Mouse (Mus musculus) midbrain, embryonic 15.5 days (tissue): Measurements from ENCODE around the gene Tubg2. TPM values are rescaled to one million over a fixed set of nuclear protein-coding genes. Genes with fewer than 3 reads are reported as not detected.

Experiments used
- ATAC-seq: fragments of 200-750 bp; cut with Nextera tagmentation; replicated peaks from 2 replicates; pipeline ENCODE4 v1.8.0; 2017; ENCODE audit warnings: moderate TSS enrichment
- H3K27ac ChIP-seq: fragments of 300-500 bp; sonication (generic); 2 replicates; pipeline ENCODE4 v1.5.1; 2015; ENCODE audit warnings: mild to moderate bottlenecking, inconsistent platforms
- H3K27me3 ChIP-seq: fragments of 300-500 bp; sonication (generic); replicated peaks from 2 replicates; pipeline ENCODE4 v1.6.1; 2015; ENCODE audit warnings: inconsistent platforms
- H3K36me3 ChIP-seq: fragments of 300-500 bp; sonication (generic); replicated peaks from 2 replicates; pipeline ENCODE4 v1.6.1; 2015; ENCODE audit warnings: inconsistent platforms
- H3K4me1 ChIP-seq: fragments of 300-500 bp; sonication (generic); 2 replicates; pipeline ENCODE4 v1.6.1; 2015; ENCODE audit warnings: inconsistent platforms
- H3K4me2 ChIP-seq: fragments of 300-500 bp; sonication (generic); 2 replicates; pipeline ENCODE4 v1.6.1; 2015; ENCODE audit warnings: inconsistent platforms, mild to moderate bottlenecking, moderate library complexity
- H3K4me3 ChIP-seq: fragments of 300-500 bp; sonication (generic); 2 replicates; pipeline ENCODE4 v1.5.1; 2015; ENCODE audit warnings: mild to moderate bottlenecking, inconsistent platforms
- H3K9ac ChIP-seq: fragments of 300-500 bp; sonication (generic); 2 replicates; pipeline ENCODE4 v1.6.1; 2015; ENCODE audit warnings: mild to moderate bottlenecking, inconsistent platforms
- H3K9me3 ChIP-seq: fragments of 300-500 bp; sonication (generic); 2 replicates; pipeline ENCODE4 v1.6.1; 2016; ENCODE audit warnings: inconsistent platforms
- WGBS: fragments of 180-500 bp; shearing (Covaris S2); methylation state at CpG from one replicate; pipeline ENCODE4 v1.1.7; 2015; ENCODE audit warnings: mixed read lengths; 5-methylcytosine and 5-hydroxymethylcytosine counted together
- polyA plus RNA-seq: library from polyadenylated mRNA; unstranded; fragments of >200 nt; fragmentation: Nextera tagmentation; extraction: Ambion mirVana; gene quantifications from 2 replicates; pipeline ENCODE4 v1.2.1, GENCODE M21; 2015

The Tubg2 gene
- polyA plus RNA-seq, 1 experiment from 2014 or later: 62.7 TPM

DNA sequence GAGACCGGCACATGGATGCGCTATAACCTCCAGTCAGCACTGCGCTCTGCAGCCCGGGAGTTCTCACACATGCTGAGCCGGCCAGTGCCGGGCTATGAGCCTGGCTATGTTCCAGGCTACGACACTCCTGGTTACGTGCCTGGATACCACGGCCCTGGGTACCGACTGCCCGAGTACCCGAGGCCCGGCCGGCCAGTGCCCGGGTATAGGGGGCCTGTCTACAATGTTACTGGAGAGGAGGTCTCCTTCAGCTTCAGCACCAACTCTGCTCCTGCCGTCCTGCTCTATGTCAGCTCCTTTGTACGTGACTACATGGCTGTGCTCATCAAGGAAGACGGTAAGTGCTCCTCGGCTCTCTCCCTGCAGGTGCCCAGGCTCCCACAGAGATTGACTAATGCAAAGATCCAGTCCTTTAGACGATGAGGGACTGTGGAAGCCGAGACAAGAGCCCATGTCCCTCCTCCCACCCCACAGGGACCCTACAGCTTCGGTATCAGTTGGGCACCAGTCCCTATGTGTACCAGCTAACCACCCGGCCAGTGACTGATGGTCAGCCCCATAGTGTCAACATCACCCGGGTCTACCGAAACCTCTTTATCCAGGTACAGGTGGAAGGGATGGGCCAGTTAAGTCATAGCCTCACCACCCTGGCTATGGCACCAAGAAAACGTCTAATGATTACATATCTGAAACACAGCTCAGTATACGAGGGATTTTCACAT, 31.0 kb downstream of the Tubg2 start:
- Histone ChIP-seq H3K9me3 (no peaks in the 10 kb centered on the region), H3K4me1 (peaks cover 17% of the 10 kb centered on the region), H3K4me2 (no peak overlapping the region), H3K9ac (no peak overlapping the region), H3K27me3 (no peaks in the 10 kb centered on the region), H3K27ac (no peak overlapping the region), H3K4me3 (no peak overlapping the region), H3K36me3 (0 out of 2 replicates have a peak, but pooled peaks cover 5% of the 10 kb centered on the region)
- WGBS: 84% methylated on average over 27 of the region's 27 CpGs
- no peak for ATAC-seq

DNA sequence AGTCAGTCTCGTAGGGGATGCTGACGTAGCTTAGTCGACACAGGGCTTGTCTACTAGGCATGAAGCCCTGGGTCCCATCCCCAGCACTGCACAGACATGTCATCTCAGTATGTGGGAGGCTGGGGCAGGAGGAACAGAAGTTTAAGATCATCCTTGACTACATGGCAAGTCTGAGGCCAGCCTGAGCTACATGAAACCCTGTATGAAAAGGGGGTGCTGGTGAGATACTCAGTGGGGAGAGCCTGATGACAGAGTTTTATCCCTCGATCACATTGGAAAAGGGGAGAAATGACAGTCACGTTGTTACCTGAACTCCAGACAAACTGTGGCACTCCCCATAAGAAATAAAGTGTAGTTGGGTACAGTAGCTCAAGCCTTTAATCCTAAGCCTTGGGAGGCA, 31.8 kb downstream of the Tubg2 start:
- WGBS: 92% methylated on average over 5 of the region's 5 CpGs
- Histone ChIP-seq H3K4me3 (no peak overlapping the region), H3K4me1 (peaks cover 17% of the 10 kb centered on the region), H3K36me3 (0 out of 2 replicates have a peak, but pooled peaks cover 5% of the 10 kb centered on the region), H3K4me2 (no peak overlapping the region), H3K9me3 (no peaks in the 10 kb centered on the region), H3K27me3 (no peaks in the 10 kb centered on the region), H3K27ac (no peak overlapping the region), H3K9ac (no peak overlapping the region)
- no peak for ATAC-seq

DNA sequence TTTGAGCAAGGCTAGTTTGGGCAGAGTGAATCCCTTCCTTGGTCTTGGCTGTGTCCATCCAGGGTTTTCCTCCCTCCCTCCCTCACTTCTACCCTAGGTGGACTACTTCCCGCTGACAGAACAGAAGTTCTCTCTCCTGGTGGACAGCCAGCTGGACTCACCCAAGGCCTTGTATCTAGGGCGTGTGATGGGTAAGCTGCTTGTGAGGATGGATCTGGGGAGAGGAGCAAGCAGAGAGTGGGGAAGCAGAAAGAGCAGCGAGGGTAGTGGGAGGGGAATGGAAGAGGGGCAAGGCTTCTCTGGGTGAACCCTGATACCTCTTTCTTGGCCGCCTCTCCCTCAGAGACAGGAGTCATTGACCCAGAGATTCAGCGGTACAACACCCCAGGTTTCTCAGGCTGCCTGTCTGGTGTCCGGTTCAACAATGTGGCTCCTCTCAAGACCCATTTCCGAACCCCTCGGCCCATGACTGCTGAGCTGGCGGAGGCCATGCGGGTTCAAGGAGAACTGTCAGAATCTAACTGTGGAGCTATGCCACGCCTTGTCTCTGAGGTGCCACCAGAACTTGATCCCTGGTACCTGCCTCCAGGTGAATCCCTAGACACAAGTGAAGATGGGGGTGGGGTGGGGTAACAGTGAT, 32.6 kb downstream of the Tubg2 start:
- no peak for ATAC-seq
- Histone ChIP-seq H3K27me3 (no peaks in the 10 kb centered on the region), H3K4me1 (peaks cover 17% of the 10 kb centered on the region), H3K9ac (no peak overlapping the region), H3K9me3 (no peaks in the 10 kb centered on the region), H3K36me3 (0 out of 2 replicates have a peak, but pooled peaks cover 2% of the 10 kb centered on the region), H3K4me2 (no peak overlapping the region), H3K27ac (no peak overlapping the region), H3K4me3 (no peak overlapping the region)
- WGBS: 78% methylated on average over 11 of the region's 11 CpGs

DNA sequence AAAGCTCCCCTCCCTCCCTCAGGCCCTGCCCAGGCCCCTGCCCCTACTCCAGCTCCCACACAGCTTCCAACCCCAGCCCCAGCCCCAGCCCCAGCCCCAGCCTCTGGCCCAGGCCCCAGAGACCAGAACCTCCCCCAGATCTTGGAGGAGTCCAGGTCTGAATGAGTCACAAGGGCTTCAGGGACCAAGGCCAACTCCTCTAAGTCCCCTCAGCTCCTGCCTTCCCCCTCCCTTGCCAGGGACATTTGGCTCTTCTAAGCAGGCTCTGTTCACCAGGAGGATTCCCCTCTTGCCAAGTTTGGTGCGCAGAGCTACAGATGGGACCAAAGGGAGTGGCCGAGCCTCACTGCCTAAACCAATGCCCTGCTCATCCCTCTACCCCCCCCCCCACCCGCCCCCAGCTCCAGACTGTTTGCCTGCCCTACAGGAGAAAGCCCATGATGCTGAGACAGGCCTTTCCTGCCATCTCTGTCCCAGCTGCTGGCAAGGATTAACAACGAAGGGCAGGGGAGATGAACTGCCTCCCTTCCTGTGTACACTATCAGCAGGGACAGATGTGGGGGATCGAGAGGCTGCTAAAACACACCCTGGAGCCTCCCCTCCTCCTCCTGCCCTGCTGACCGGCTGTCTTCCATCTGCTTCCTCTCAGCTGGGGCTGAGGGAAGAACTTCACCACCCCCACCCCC, 33.9 kb downstream of the Tubg2 start:
- Histone ChIP-seq H3K27me3 (no peaks in the 10 kb centered on the region), H3K4me2 (no peak overlapping the region), H3K27ac (peak overlapping the region; percentile 54), H3K9ac (no peak overlapping the region), H3K4me1 (peaks cover 17% of the 10 kb centered on the region), H3K36me3 (0 out of 2 replicates have a peak, but pooled peaks cover 5% of the 10 kb centered on the region), H3K9me3 (no peaks in the 10 kb centered on the region), H3K4me3 (no peak overlapping the region)
- ATAC-seq: peak; percentile 67
- WGBS: 4% methylated on average over 6 of the region's 6 CpGs

DNA sequence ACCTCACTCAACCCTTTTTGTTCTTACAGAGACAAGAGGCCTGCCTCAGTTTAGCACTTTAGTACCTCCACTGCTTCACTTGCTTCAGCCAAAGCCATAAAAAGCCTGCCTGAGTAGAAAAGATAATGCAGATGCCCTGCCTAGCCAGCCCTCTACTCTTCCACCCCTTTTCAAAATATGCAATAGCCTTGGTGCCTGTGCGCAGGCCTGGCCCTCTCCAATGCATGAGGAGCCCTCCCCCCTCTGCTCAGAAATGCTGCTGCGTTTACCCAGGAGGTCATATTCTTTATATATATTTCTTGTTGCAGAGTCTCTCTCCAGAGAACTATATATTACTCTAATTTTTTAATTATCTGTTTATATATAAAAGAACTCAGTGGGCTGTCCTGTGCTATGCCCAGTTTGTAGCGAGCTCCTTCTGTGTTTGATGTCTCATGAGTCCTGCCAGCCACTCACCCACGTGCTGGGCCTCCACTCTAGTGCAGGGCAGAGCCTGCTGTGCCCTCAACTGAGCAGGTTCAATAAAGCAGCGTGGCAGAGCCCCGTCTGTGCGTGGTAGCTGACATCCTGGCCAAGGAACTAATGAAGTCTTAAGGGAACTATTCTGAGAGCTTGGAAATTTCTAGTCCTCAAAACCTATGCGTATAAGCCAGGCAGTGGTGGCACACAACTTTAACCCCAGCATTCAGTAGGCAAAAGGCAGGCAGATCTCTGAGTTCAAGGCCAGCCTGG, 34.6 kb downstream of the Tubg2 start:
- no peak overlapping the region for H3K9ac ChIP-seq
- H3K4me2 ChIP-seq: no peak overlapping the region
- H3K27me3 ChIP-seq: no peaks in the 10 kb centered on the region
- no peaks in the 10 kb centered on the region for H3K9me3 ChIP-seq
- no peak overlapping the region for H3K4me3 ChIP-seq
- WGBS: 29% methylated on average over 8 of the region's 8 CpGs
- 0 out of 2 replicates have a peak, but pooled peaks have one; percentile 22 for ATAC-seq
- H3K4me1 ChIP-seq: peaks cover 17% of the 10 kb centered on the region
- H3K27ac ChIP-seq: peak overlapping the region; percentile 54; the same call in 1 of the 2 replicates
- 0 out of 2 replicates have a peak, but pooled peaks cover 5% of the 10 kb centered on the region for H3K36me3 ChIP-seq

DNA sequence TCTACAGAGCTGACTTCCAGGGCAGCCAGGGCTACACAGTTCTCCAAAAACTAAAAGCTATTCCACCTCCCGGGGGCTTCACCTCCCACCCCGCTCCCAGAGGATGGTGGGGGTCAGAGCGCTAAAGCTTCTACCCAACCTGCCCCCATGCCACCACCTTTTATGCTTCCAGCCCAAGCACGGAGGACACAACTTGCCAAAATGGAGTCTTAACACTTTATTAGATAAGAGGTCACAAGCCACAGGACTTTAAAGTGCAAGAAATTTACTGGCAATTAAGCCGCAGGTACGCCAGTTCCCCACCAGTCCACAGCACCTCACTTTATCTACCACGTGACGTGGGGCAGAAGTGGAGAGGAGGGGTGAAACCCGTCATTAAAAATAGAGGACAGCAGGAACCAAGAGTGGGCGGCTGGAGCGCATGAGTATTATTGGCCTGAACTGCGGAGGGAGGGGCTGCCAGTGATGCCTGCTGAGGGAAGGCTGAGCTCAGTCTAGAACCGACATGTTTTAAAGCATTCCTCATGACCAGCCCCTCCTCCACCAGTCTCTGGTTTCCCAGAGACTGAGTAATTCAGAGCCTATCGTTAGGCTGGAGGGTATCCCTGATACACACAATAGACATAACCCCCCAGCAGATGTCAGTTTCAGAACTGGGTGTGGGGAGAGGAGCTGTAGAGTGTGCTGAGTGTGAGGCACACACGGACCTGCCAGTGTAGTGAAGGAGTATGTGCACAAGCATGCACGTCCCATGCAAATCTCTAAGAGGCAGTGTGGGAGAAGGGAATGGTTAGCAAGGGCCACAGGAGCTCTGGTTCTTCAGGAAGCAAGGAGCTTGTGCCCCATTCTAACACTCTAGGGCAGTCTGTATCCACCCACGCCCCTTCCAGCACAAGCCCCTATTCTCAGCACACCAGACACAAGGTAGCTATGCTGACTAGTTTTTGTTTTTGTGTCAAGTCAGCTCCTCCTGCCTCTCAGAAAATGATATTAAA, 35.5 kb downstream of the Tubg2 start:
- 49% methylated on average over 17 of the region's 17 CpGs for WGBS
- Histone ChIP-seq H3K9me3 (no peaks in the 10 kb centered on the region), H3K36me3 (0 out of 2 replicates have a peak, but pooled peaks cover 5% of the 10 kb centered on the region), H3K27ac (peak overlapping the region; percentile 54; the same call in 1 of the 2 replicates), H3K4me1 (peaks cover 17% of the 10 kb centered on the region), H3K4me3 (no peak overlapping the region), H3K4me2 (no peak overlapping the region), H3K9ac (no peak overlapping the region), H3K27me3 (no peaks in the 10 kb centered on the region)
- ATAC-seq: no peak

DNA sequence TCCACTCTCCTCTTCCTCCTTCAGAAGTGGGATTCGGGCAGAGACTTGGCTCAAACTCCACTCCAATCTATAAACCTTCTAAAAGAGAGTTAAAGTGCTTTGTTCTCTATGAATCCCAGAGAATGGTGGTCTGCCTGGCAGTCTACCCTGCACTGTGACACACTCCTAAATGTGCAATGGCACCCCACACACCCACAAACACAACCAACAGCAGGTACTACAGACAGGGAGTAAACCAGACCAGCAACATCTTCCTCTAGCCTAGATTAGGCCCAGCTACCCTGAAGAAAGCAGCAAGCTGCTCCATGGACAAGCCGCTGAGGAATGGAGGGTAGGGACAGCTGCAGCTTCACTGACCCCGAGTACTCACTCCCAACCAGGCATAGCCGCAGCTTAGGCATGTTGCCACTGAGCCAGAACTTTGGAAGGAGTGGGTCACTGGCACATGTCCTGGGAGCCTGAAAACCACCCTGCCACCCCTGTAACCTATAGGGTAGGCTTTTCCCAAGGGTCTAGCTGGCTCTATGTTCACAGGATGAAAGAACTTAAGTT, 36.3 kb downstream of the Tubg2 start:
- no peaks in the 10 kb centered on the region for H3K27me3 ChIP-seq
- H3K4me3 ChIP-seq: no peak overlapping the region
- H3K27ac ChIP-seq: no peak overlapping the region
- H3K36me3 ChIP-seq: peaks cover 10% of the 10 kb centered on the region; the same call in 1 of the 2 replicates
- WGBS: 82% methylated on average over 4 of the region's 4 CpGs
- no peak for ATAC-seq
- H3K9me3 ChIP-seq: no peaks in the 10 kb centered on the region
- H3K4me1 ChIP-seq: peaks cover 17% of the 10 kb centered on the region
- H3K4me2 ChIP-seq: no peak overlapping the region
- no peak overlapping the region for H3K9ac ChIP-seq

DNA sequence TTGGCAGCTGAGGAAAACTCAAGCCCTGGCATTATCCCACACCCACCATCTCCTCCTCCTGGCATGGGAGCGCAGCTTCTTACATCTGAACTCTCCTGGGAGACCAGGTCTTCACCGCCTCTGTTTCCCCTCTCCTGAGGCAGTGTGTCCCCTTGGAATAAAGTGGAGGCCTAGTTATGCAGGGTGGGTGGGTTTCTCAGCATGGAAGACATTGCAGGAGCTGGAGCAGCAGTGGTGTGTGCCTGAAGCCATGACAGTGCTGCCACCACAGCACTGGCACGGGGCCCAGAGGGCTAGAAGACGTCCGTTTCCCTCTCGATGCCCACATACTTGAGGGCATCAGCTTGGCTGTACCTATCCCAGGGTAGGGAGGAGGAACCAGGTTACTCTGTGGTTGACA, 36.9 kb downstream of the Tubg2 start:
- Histone ChIP-seq H3K27me3 (no peaks in the 10 kb centered on the region), H3K9me3 (no peaks in the 10 kb centered on the region), H3K9ac (no peak overlapping the region), H3K36me3 (peaks cover 10% of the 10 kb centered on the region; the same call in 1 of the 2 replicates), H3K27ac (no peak overlapping the region), H3K4me3 (no peak overlapping the region), H3K4me1 (peaks cover 17% of the 10 kb centered on the region), H3K4me2 (no peak overlapping the region)
- ATAC-seq: no peak
- 86% methylated on average over 6 of the region's 6 CpGs for WGBS

DNA sequence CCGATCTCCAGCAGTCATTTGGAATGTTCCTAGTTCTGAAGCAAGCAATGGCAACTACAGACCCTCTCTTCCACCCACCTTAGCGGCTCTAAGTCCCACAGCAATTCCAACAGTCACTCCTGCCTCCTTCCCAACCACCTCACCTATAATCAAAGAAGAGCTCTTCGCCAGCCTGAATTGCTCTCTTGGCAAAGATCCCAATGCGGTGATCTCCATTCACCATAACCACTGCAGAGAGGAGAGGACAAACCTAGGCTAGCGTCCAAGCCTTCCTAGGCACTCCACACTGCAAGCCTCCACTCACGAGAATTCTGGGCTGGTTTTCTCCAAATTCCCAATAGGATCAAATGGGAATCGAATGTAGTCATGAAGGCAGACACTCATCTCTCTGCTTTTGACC, 37.4 kb downstream of the Tubg2 start:
- no peak for ATAC-seq
- Histone ChIP-seq H3K9me3 (no peaks in the 10 kb centered on the region), H3K4me2 (no peak overlapping the region), H3K27ac (no peak overlapping the region), H3K4me1 (peaks cover 17% of the 10 kb centered on the region), H3K4me3 (no peak overlapping the region), H3K9ac (no peak overlapping the region), H3K36me3 (peaks cover 13% of the 10 kb centered on the region), H3K27me3 (no peaks in the 10 kb centered on the region)
- 82% methylated on average over 7 of the region's 7 CpGs for WGBS

DNA sequence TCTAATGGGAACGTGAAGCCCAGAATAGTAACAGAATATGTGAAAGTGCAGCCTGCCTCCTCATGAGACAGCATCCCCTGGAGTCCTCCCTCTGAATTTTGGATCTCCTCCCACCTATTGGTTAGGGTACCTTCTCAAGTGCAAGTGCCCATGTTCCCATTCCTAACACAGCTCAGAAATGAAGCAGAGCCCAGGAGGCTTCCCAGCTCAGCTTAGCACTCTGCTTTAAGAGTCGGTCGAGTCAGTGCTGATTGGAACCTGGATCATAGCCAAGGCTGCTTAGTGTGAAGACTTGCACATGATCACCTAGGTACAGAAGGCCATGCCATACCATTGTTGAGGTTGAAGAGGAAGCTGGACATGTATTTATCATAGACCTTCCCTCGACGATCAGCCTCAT, 38.4 kb downstream of the Tubg2 start:
- Histone ChIP-seq H3K4me1 (peaks cover 17% of the 10 kb centered on the region), H3K9me3 (no peaks in the 10 kb centered on the region), H3K36me3 (peaks cover 23% of the 10 kb centered on the region), H3K9ac (no peak overlapping the region), H3K4me3 (no peak overlapping the region), H3K27me3 (no peaks in the 10 kb centered on the region), H3K4me2 (no peak overlapping the region), H3K27ac (no peak overlapping the region)
- 80% methylated on average over 5 of the region's 5 CpGs for WGBS
- ATAC-seq: no peak

DNA sequence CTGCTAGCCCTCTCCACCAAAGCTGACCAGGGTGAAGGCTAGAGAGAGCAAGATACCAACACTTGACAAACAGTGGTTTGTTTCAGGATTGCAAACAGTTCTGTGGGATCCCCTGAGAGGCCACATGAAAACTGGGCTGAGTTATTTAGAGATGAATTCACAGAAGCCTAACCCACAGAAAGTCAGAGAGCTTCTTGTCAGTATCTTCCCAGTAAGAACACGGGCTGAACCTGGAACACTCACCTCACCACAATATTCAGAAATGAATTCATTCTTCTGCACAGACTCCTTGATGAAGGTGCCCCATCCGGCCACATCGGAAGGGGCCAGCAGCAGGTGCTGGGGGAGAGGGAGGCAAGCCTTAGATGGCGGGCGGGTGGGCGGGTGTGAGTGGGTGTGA, 38.9 kb downstream of the Tubg2 start:
- H3K4me2 ChIP-seq: no peak overlapping the region
- no peaks in the 10 kb centered on the region for H3K9me3 ChIP-seq
- H3K4me1 ChIP-seq: peaks cover 12% of the 10 kb centered on the region
- WGBS: 90% methylated on average over 6 of the region's 6 CpGs
- no peak overlapping the region for H3K9ac ChIP-seq
- no peak overlapping the region for H3K4me3 ChIP-seq
- no peak for ATAC-seq
- peaks cover 27% of the 10 kb centered on the region for H3K36me3 ChIP-seq
- no peak overlapping the region for H3K27ac ChIP-seq
- H3K27me3 ChIP-seq: no peaks in the 10 kb centered on the region
